Mouse (Mus musculus): ENCODE data around the gene Prim1. TPM values are rescaled to one million over a fixed set of nuclear protein-coding genes. Genes with fewer than 3 reads are reported as not detected.
A peak's percentile ranks its signal among the peaks of the same experiment; 100 is the strongest.
"Not testable (repeated sequence)": the region's sequence is repeated elsewhere in the genome, so short reads cannot be mapped to it uniquely, and the experiment has no call there.

Prim1 gene
- polyA plus RNA-seq, 2 experiments, result 42.0 to 78.2 TPM

- no peaks in the 10 kb centered on the region for H3K9me3 ChIP-seq (ENCODE audit: control insufficient read depth, low read length)
- H3K4me3 ChIP-seq (ENCODE audit: insufficient read depth in 1 of 2, low read depth in 2 of 2, low read length in 2 of 2), result no peak overlapping the region
- ATAC-seq (ENCODE audit: insufficient read depth), result 0 out of 2 replicates have a peak, but pooled peaks have one; percentile 26
- no peak overlapping the region for H3K27ac ChIP-seq
- no peaks in the 10 kb centered on the region for H3K4me1 ChIP-seq (replicated peaks; ENCODE audit: control insufficient read depth in 2 of 2, insufficient read depth in 2 of 2, low read length in 1 of 2)
- H3K36me3 ChIP-seq (replicated peaks; ENCODE audit: control insufficient read depth, insufficient read depth, low read depth), result peaks cover 50% of the 10 kb centered on the region
- DNase-seq (ENCODE audit: low read depth in 3 of 3, low spot score in 3 of 3), result no peak
- no peak overlapping the region for H3K4me2 ChIP-seq (ENCODE audit: low read depth)
- H3K9ac ChIP-seq (replicated peaks), result no peak overlapping the region
- H3K27me3 ChIP-seq (ENCODE audit: control insufficient read depth, insufficient read depth, low read length), result no peaks in the 10 kb centered on the region
- 86% methylated on average over 2 of the region's 2 CpGs for WGBS (ENCODE audit: insufficient replicate concordance)
- TF ChIP-seq EP300 (IDR thresholded peaks at IDR 0.05; ENCODE audit: low read depth) (no peak), CTCF (IDR thresholded peaks at IDR 0.05; ENCODE audit: low read depth) (no peak)
Observed at GRCm38 (mm10) chr10:128049741-128050140, 34.8 kb downstream of the Prim1 start.

- Histone ChIP-seq H3K4me3 (ENCODE audit: insufficient read depth in 1 of 2, low read depth in 2 of 2, low read length in 2 of 2) (no peak overlapping the region), H3K4me2 (ENCODE audit: low read depth) (no peak overlapping the region), H3K4me1 (replicated peaks; ENCODE audit: control insufficient read depth in 2 of 2, insufficient read depth in 2 of 2, low read length in 1 of 2) (no peaks in the 10 kb centered on the region), H3K36me3 (replicated peaks; ENCODE audit: control insufficient read depth, insufficient read depth, low read depth) (peaks cover 44% of the 10 kb centered on the region), H3K27me3 (ENCODE audit: control insufficient read depth, insufficient read depth, low read length) (no peaks in the 10 kb centered on the region), H3K9me3 (ENCODE audit: control insufficient read depth, low read length) (no peaks in the 10 kb centered on the region), H3K9ac (replicated peaks) (no peak overlapping the region), H3K27ac (no peak overlapping the region)
- ATAC-seq (ENCODE audit: insufficient read depth), result no peak
- TF ChIP-seq CTCF (IDR thresholded peaks at IDR 0.05; ENCODE audit: low read depth), result no peak
- TF ChIP-seq EP300 (IDR thresholded peaks at IDR 0.05; ENCODE audit: low read depth), result no peak
- DNase-seq (ENCODE audit: low read depth in 3 of 3, low spot score in 3 of 3), result no peak
- 78% methylated on average over 2 of the region's 2 CpGs for WGBS (ENCODE audit: insufficient replicate concordance)
Observed at GRCm38 (mm10) chr10:128050355-128050754, 35.4 kb downstream of the Prim1 start.

- DNase-seq (ENCODE audit: low read depth in 3 of 3, low spot score in 3 of 3) (no peak), ATAC-seq (ENCODE audit: insufficient read depth) (no peak)
- Histone ChIP-seq H3K27ac (no peak overlapping the region), H3K9ac (replicated peaks) (no peak overlapping the region), H3K4me2 (ENCODE audit: low read depth) (no peak overlapping the region), H3K36me3 (replicated peaks; ENCODE audit: control insufficient read depth, insufficient read depth, low read depth) (peaks cover 32% of the 10 kb centered on the region), H3K9me3 (ENCODE audit: control insufficient read depth, low read length) (no peaks in the 10 kb centered on the region), H3K4me1 (replicated peaks; ENCODE audit: control insufficient read depth in 2 of 2, insufficient read depth in 2 of 2, low read length in 1 of 2) (no peaks in the 10 kb centered on the region), H3K4me3 (ENCODE audit: insufficient read depth in 1 of 2, low read depth in 2 of 2, low read length in 2 of 2) (no peak overlapping the region), H3K27me3 (ENCODE audit: control insufficient read depth, insufficient read depth, low read length) (no peaks in the 10 kb centered on the region)
- 86% methylated on average over 5 of the region's 5 CpGs for WGBS (ENCODE audit: insufficient replicate concordance)
- TF ChIP-seq CTCF (IDR thresholded peaks at IDR 0.05; ENCODE audit: low read depth), result no peak
- TF ChIP-seq EP300 (IDR thresholded peaks at IDR 0.05; ENCODE audit: low read depth), result no peak
Observed at GRCm38 (mm10) chr10:128051589-128051988, 36.6 kb downstream of the Prim1 start.

GRCm38 (mm10) chr10:128052136-128052535 lies 37.2 kb downstream of the Prim1 start:
- not testable (repeated sequence) for H3K9me3 ChIP-seq (ENCODE audit: control insufficient read depth, low read length); H3K27me3 ChIP-seq (ENCODE audit: control insufficient read depth, insufficient read depth, low read length); H3K4me3 ChIP-seq (ENCODE audit: insufficient read depth in 1 of 2, low read depth in 2 of 2, low read length in 2 of 2); H3K9ac ChIP-seq (replicated peaks); ATAC-seq (ENCODE audit: insufficient read depth); H3K4me1 ChIP-seq (replicated peaks; ENCODE audit: control insufficient read depth in 2 of 2, insufficient read depth in 2 of 2, low read length in 1 of 2); H3K27ac ChIP-seq; DNase-seq (ENCODE audit: low read depth in 3 of 3, low spot score in 3 of 3); H3K4me2 ChIP-seq (ENCODE audit: low read depth)
- peaks cover 27% of the 10 kb centered on the region for H3K36me3 ChIP-seq (replicated peaks; ENCODE audit: control insufficient read depth, insufficient read depth, low read depth)
- 58% methylated on average over 1 of the region's 2 CpGs for WGBS (ENCODE audit: insufficient replicate concordance)

GRCm38 (mm10) chr10:128053001-128053400 lies 38.0 kb downstream of the Prim1 start:
- Histone ChIP-seq H3K4me2 (ENCODE audit: low read depth) (no peak overlapping the region), H3K27ac (no peak overlapping the region), H3K4me3 (ENCODE audit: insufficient read depth in 1 of 2, low read depth in 2 of 2, low read length in 2 of 2) (no peak overlapping the region), H3K36me3 (replicated peaks; ENCODE audit: control insufficient read depth, insufficient read depth, low read depth) (peaks cover 19% of the 10 kb centered on the region), H3K9ac (replicated peaks) (no peak overlapping the region), H3K27me3 (ENCODE audit: control insufficient read depth, insufficient read depth, low read length) (no peaks in the 10 kb centered on the region), H3K9me3 (ENCODE audit: control insufficient read depth, low read length) (no peaks in the 10 kb centered on the region), H3K4me1 (replicated peaks; ENCODE audit: control insufficient read depth in 2 of 2, insufficient read depth in 2 of 2, low read length in 1 of 2) (peaks cover 4 to 6% of the 10 kb centered on the region in 2 experiments)
- no peak for DNase-seq (ENCODE audit: low read depth in 3 of 3, low spot score in 3 of 3)
- no peak for TF ChIP-seq EP300 (IDR thresholded peaks at IDR 0.05; ENCODE audit: low read depth)
- TF ChIP-seq CTCF (IDR thresholded peaks at IDR 0.05; ENCODE audit: low read depth), result no peak
- ATAC-seq (ENCODE audit: insufficient read depth), result no peak
- WGBS (ENCODE audit: insufficient replicate concordance), result 84% methylated on average over 8 of the region's 8 CpGs

Data from liver, embryonic 14.5 days (tissue).